ENCODE assay signal across 8 mouse cellular contexts in genomic region chr14:21499011-21499581, GRCm38 (mm10). TPM values are rescaled to one million over a fixed set of nuclear protein-coding genes. Genes with fewer than 3 reads are reported as not detected.
A peak's percentile ranks its signal among the peaks of the same experiment; 100 is the strongest.
DNase-seq lines count a peak whose midpoint lies in the region; ATAC-seq and TF ChIP-seq lines count a peak whose summit lies in the region.

No protein-coding gene starts in this region.

- H3K4me2 ChIP-seq in heart, embryonic 12.5 days, result peak overlapping the region; percentile 89
- peak overlapping the region; percentile 87 for H3K4me2 ChIP-seq in kidney, postnatal 0 days (ENCODE audit: low read length)
- peak overlapping the region; percentile 100 for H3K4me2 ChIP-seq in liver, embryonic 15.5 days
- peak overlapping the region; percentile 84 for H3K4me2 ChIP-seq in neural tube, embryonic 14.5 days (ENCODE audit: low read depth, low read length)

- no peak for ATAC-seq in heart, embryonic 12.5 days (ENCODE audit: insufficient number of reproducible peaks, low FRiP score)
- ATAC-seq in kidney, postnatal 0 days (replicated peaks; ENCODE audit: low FRiP score, low read depth), result no peak
- no peak for ATAC-seq in liver, embryonic 15.5 days (ENCODE audit: insufficient read depth)
- ATAC-seq in neural tube, embryonic 14.5 days (ENCODE audit: low read depth), result no peak

- peak; percentile 16 for DNase-seq in heart, adult 8-10 months (ENCODE audit: low spot score)
- no peak for DNase-seq in heart, postnatal 36 days
- DNase-seq in cerebellum, postnatal 10 days, result peak; percentile 76 to 80
- DNase-seq in kidney, postnatal 0 days (ENCODE audit: low spot score), result peak; percentile 71
- DNase-seq in thymus, postnatal 14 days, result peak; percentile 72

- H3K9me3 ChIP-seq in heart, embryonic 12.5 days (replicated peaks), result no peaks in the 10 kb centered on the region
- H3K9me3 ChIP-seq in kidney, postnatal 0 days (replicated peaks; ENCODE audit: low read length), result no peaks in the 10 kb centered on the region
- no peaks in the 10 kb centered on the region for H3K9me3 ChIP-seq in liver, embryonic 15.5 days (replicated peaks)
- H3K9me3 ChIP-seq in neural tube, embryonic 14.5 days (ENCODE audit: control insufficient read depth, low read length), result no peaks in the 10 kb centered on the region

- no peaks in the 10 kb centered on the region for H3K27me3 ChIP-seq in heart, embryonic 12.5 days (replicated peaks)
- no peaks in the 10 kb centered on the region for H3K27me3 ChIP-seq in kidney, postnatal 0 days (ENCODE audit: insufficient read depth, low read length)
- peaks cover 21% of the 10 kb centered on the region for H3K27me3 ChIP-seq in liver, embryonic 15.5 days
- H3K27me3 ChIP-seq in neural tube, embryonic 14.5 days (ENCODE audit: control insufficient read depth, insufficient read depth, low read length), result no peaks in the 10 kb centered on the region

- H3K36me3 ChIP-seq in heart, embryonic 12.5 days, result no peaks in the 10 kb centered on the region
- H3K36me3 ChIP-seq in kidney, postnatal 0 days (ENCODE audit: insufficient read depth, low read length), result no peaks in the 10 kb centered on the region
- no peaks in the 10 kb centered on the region for H3K36me3 ChIP-seq in liver, embryonic 15.5 days (replicated peaks)
- no peaks in the 10 kb centered on the region for H3K36me3 ChIP-seq in neural tube, embryonic 14.5 days (ENCODE audit: control insufficient read depth, insufficient read depth, low read length)

- H3K9ac ChIP-seq in heart, embryonic 12.5 days, result peak overlapping the region; percentile 85
- peak overlapping the region; percentile 74 for H3K9ac ChIP-seq in kidney, postnatal 0 days (ENCODE audit: low read depth, low read length)
- H3K9ac ChIP-seq in liver, embryonic 15.5 days, result peak overlapping the region; percentile 80
- H3K9ac ChIP-seq in neural tube, embryonic 14.5 days (replicated peaks; ENCODE audit: low read depth, low read length), result peak overlapping the region; percentile 94

- peaks cover 37% of the 10 kb centered on the region for H3K4me1 ChIP-seq in heart, embryonic 12.5 days (replicated peaks)
- H3K4me1 ChIP-seq in kidney, postnatal 0 days (replicated peaks; ENCODE audit: insufficient read depth, low read length), result peaks cover 3% of the 10 kb centered on the region
- peaks cover 44% of the 10 kb centered on the region for H3K4me1 ChIP-seq in liver, embryonic 15.5 days (replicated peaks)
- H3K4me1 ChIP-seq in neural tube, embryonic 14.5 days (ENCODE audit: control insufficient read depth, insufficient read depth, low read length), result peaks cover 10% of the 10 kb centered on the region

- peak overlapping the region; percentile 87 for H3K4me3 ChIP-seq in heart, embryonic 12.5 days
- H3K4me3 ChIP-seq in kidney, postnatal 0 days (replicated peaks; ENCODE audit: low read depth, low read length), result peak overlapping the region; percentile 72
- peak overlapping the region; percentile 92 for H3K4me3 ChIP-seq in liver, embryonic 15.5 days (replicated peaks)
- peak overlapping the region; percentile 90 for H3K4me3 ChIP-seq in neural tube, embryonic 14.5 days (ENCODE audit: low read depth, low read length)

- intact Hi-C loops in heart, postnatal 36 days (cut with DNase I), result loop anchor here (5.0 kb wide), 3 partner anchors 158 to 362 kb away; no protein-coding TSS in a partner anchor

- WGBS in heart, embryonic 12.5 days, result under 1% methylated on average over 29 of the region's 33 CpGs
- under 1% methylated on average over 29 of the region's 33 CpGs for WGBS in kidney, postnatal 0 days
- under 1% methylated on average over 33 of the region's 33 CpGs for WGBS in liver, embryonic 15.5 days (ENCODE audit: insufficient replicate concordance)
- under 1% methylated on average over 32 of the region's 33 CpGs for WGBS in neural tube, embryonic 14.5 days

- peak overlapping the region; percentile 92 for H3K27ac ChIP-seq in heart, embryonic 12.5 days (ENCODE audit: poor library complexity, severe bottlenecking)
- H3K27ac ChIP-seq in kidney, postnatal 0 days, result peak overlapping the region; percentile 87
- H3K27ac ChIP-seq in liver, embryonic 15.5 days (replicated peaks), result no peak overlapping the region
- H3K27ac ChIP-seq in neural tube, embryonic 14.5 days (ENCODE audit: low read depth, low read length), result peak overlapping the region; percentile 98

- no peak; the same call in 1 of the 2 replicates for TF ChIP-seq CTCF in kidney, postnatal 0 days (IDR thresholded peaks at IDR 0.05; ENCODE audit: low read depth)

RNA-seq across cellular contexts. Expression of gene Kat6b, which starts 17.9 kb away (rescaled TPM):
- total RNA-seq in heart, adult 8-10 months (2022), result 10 to 100 TPM; 26.7 to 30.3 (median 28.2) TPM
- 10 to 100 TPM; 29.9 to 31.7 TPM for total RNA-seq in heart, postnatal 36 days (2021)
- 12.2 and 15.9 TPM in 2 replicates for polyA plus RNA-seq in heart, embryonic 12.5 days (2016; fragmentation: Nextera tagmentation; extraction: Ambion mirVana)
- 7.2 and 7.8 TPM in 2 replicates for polyA plus RNA-seq in kidney, postnatal 0 days (2015; fragmentation: Nextera tagmentation; extraction: Ambion mirVana)
- polyA plus RNA-seq in liver, embryonic 15.5 days (2015; fragmentation: Nextera tagmentation; extraction: Ambion mirVana), result 1.3 and 1.5 TPM in 2 replicates
- 23.0 and 33.7 TPM in 2 replicates for polyA plus RNA-seq in neural tube, embryonic 14.5 days (2014; fragmentation: Nextera tagmentation; extraction: Ambion mirVana)

Comparison
In these comparisons a context has a peak if more than half of its experiments do, and no peak if none do; other contexts are left out.
1. DNase-seq: peak in heart, adult 8-10 months (single experiment), cerebellum, postnatal 10 days (2 of 2), kidney, postnatal 0 days (single experiment) and thymus, postnatal 14 days (single experiment); none in heart, postnatal 36 days (0 of 2).
2. Peak in every context shown above with its lines, with median percentiles within 50 percentile points of each other: H3K4me2 ChIP-seq, H3K4me3 ChIP-seq and H3K9ac ChIP-seq.